Comparison of ENCODE assay signal across 10 mouse cellular contexts in the genomic region with DNA sequence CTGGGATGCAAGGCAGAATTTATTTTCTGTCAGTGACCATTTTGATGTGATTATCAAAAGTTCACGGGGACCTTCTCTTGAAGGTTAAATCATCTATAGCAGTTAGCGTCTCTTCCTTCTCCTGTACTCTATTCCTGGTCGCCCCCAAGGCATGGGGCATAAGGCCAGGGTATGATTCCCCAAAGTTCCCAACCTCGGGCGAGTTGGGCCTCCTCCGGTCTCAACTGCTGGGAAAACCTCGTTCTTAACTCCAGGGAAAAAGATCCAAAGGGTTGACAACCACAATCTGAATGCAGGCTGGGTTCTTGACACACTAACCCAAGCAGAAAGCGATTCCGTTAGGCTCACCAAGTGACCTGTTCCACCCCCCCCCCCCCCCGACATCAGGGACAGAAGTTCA. TPM values are rescaled to one million over a fixed set of nuclear protein-coding genes. Genes with fewer than 3 reads are reported as not detected.
DNase-seq lines count a peak whose midpoint lies in the region; ATAC-seq lines count a peak whose summit lies in the region.
"Had no signal": no experiment of that assay in that cellular context is flagged by ENCODE, and none has a peak within 500 bp of the region (broad histone marks: within the 10 kb centered on the region; RNA-seq: fewer than 3 reads in every experiment).

No protein-coding gene starts in this region.

- H3K36me3 ChIP-seq in heart, embryonic 13.5 days: no peaks in the 10 kb centered on the region
- no peaks in the 10 kb centered on the region for H3K36me3 ChIP-seq in neural tube, embryonic 11.5 days (ENCODE audit: control insufficient read depth, insufficient read depth, low read length)
- no peaks in the 10 kb centered on the region for H3K36me3 ChIP-seq in intestine, embryonic 15.5 days

- intact Hi-C loops in heart, postnatal 36 days (cut with DNase I): no loop called here

- H3K27me3 ChIP-seq in heart, embryonic 13.5 days (replicated peaks): peaks cover 96% of the 10 kb centered on the region
- peaks cover 76% of the 10 kb centered on the region for H3K27me3 ChIP-seq in neural tube, embryonic 11.5 days (ENCODE audit: control insufficient read depth, insufficient read depth, low read length)
- peaks cover 39% of the 10 kb centered on the region for H3K27me3 ChIP-seq in intestine, embryonic 15.5 days (replicated peaks)

- no peaks in the 10 kb centered on the region for H3K9me3 ChIP-seq in heart, embryonic 13.5 days
- no peaks in the 10 kb centered on the region for H3K9me3 ChIP-seq in neural tube, embryonic 11.5 days (ENCODE audit: control insufficient read depth, low read length)
- H3K9me3 ChIP-seq in intestine, embryonic 15.5 days: no peaks in the 10 kb centered on the region
- H3K9me3 ChIP-seq: forebrain, embryonic 13.5 days; megakaryocyte, embryonic 14.5 days had no signal

- H3K4me3 ChIP-seq in heart, embryonic 13.5 days: peak overlapping the region; percentile 62
- peak overlapping the region; percentile 12; the same call in 1 of the 2 replicates for H3K4me3 ChIP-seq in neural tube, embryonic 11.5 days (ENCODE audit: low read depth, low read length)
- no peak overlapping the region for H3K4me3 ChIP-seq in intestine, embryonic 15.5 days (replicated peaks)
- H3K4me3 ChIP-seq: forebrain, embryonic 13.5 days; megakaryocyte, embryonic 14.5 days had no signal

- 5% methylated on average over 10 of the region's 10 CpGs for WGBS in heart, embryonic 13.5 days
- WGBS in neural tube, embryonic 11.5 days: under 1% methylated on average over 10 of the region's 10 CpGs
- WGBS in intestine, embryonic 15.5 days: 9% methylated on average over 10 of the region's 10 CpGs

- peak overlapping the region; percentile 64 for H3K27ac ChIP-seq in heart, embryonic 13.5 days (replicated peaks)
- H3K27ac ChIP-seq in neural tube, embryonic 11.5 days (ENCODE audit: low read depth, low read length): no peak overlapping the region; the same call in 1 of the 2 replicates
- H3K27ac ChIP-seq in intestine, embryonic 15.5 days: peak overlapping the region; percentile 51; the same call in 1 of the 2 replicates
- H3K27ac ChIP-seq: forebrain, embryonic 13.5 days had no signal

- peak overlapping the region; percentile 92 for H3K4me2 ChIP-seq in heart, embryonic 13.5 days
- peak overlapping the region; percentile 37 for H3K4me2 ChIP-seq in neural tube, embryonic 11.5 days (ENCODE audit: low read depth)
- peak overlapping the region; percentile 52 for H3K4me2 ChIP-seq in intestine, embryonic 15.5 days (replicated peaks)

- no peak for ATAC-seq in heart, embryonic 13.5 days (ENCODE audit: extremely low read depth, insufficient number of reproducible peaks, low FRiP score, low TSS enrichment)
- no peak for ATAC-seq in neural tube, embryonic 11.5 days (ENCODE audit: insufficient read depth, low FRiP score, low TSS enrichment)
- no peak for ATAC-seq in intestine, embryonic 15.5 days
- ATAC-seq: forebrain, embryonic 13.5 days had no signal

- H3K4me1 ChIP-seq in heart, embryonic 13.5 days: peaks cover 49% of the 10 kb centered on the region
- peaks cover 25% of the 10 kb centered on the region for H3K4me1 ChIP-seq in neural tube, embryonic 11.5 days (ENCODE audit: control insufficient read depth, insufficient read depth, low read length)
- H3K4me1 ChIP-seq in intestine, embryonic 15.5 days (replicated peaks): peaks cover 29% of the 10 kb centered on the region

- no peak for DNase-seq in heart, postnatal 36 days
- no peak for DNase-seq in neural tube, embryonic 11.5 days (ENCODE audit: low spot score)
- DNase-seq in neural tube, embryonic 10.5 days (ENCODE audit: extremely low spot score, low spot score): no peak
- no peak for DNase-seq in spleen, postnatal 10 days (ENCODE audit: low spot score in 2 of 2)
- no peak for DNase-seq in natural killer cell, adult 2 months (ENCODE audit: low spot score in 2 of 2)
- DNase-seq in adrenal gland, adult (ENCODE audit: inconsistent age in 2 of 2, low spot score in 1 of 2): no peak

- H3K9ac ChIP-seq in heart, embryonic 13.5 days: peak overlapping the region; percentile 50
- no peak overlapping the region for H3K9ac ChIP-seq in neural tube, embryonic 11.5 days (ENCODE audit: low read length)
- no peak overlapping the region for H3K9ac ChIP-seq in intestine, embryonic 15.5 days
- H3K9ac ChIP-seq: forebrain, embryonic 13.5 days had no signal

RNA-seq across cellular contexts. Expression of a gene that starts 2.7 kb away (rescaled TPM):
- 16.6 and 20.7 TPM in 2 replicates for polyA plus RNA-seq in heart, embryonic 13.5 days (2015; fragmentation: Nextera tagmentation; extraction: Ambion mirVana)
- total RNA-seq in heart, postnatal 36 days (2021): 10 to 100 TPM; 30.2 to 31.7 TPM
- polyA plus RNA-seq in neural tube, embryonic 11.5 days (2014; fragmentation: Nextera tagmentation; extraction: Ambion mirVana): 39.6 and 43.2 TPM in 2 replicates
- 32.9 and 37.2 TPM in 2 replicates for polyA plus RNA-seq in intestine, embryonic 15.5 days (2015; fragmentation: Nextera tagmentation; extraction: Ambion mirVana)

Comparison
In these comparisons a context has a peak if more than half of its experiments do, and no peak if none do; other contexts are left out.
1. H3K4me2 ChIP-seq: peak in every context shown above with its lines; median percentile 92 in heart, embryonic 13.5 days; 52 in intestine, embryonic 15.5 days; 37 in neural tube, embryonic 11.5 days.